ENCODE assay signal across 8 mouse cellular contexts in the genomic region with DNA sequence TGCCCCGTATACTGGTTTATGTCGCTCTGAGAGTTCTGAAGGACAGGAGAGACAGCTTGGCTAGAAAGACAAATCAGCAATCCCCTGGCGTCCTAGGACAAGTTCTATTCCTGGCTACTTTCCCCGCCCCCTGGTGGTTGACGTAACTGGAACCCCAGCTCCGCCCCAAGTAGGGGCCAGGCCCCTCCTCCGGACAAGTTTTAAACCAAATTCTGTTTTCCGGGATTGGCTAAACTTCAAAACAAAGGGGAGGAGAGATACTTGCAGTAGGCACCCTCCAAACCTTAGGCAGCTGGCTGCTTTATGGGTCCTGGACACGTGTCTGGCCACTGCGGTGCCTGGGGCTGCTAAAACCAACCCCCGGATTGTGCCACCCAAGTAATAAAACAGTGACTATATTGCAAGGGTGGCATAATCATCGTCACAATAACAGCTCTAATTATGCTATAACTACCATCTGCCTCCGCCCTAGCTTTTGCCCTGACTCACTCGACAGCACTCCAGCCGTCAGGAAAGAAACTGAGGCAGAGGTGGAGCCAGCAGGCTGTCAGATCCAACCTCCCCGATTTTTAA. TPM values are rescaled to one million over a fixed set of nuclear protein-coding genes. Genes with fewer than 3 reads are reported as not detected.
DNase-seq lines count a peak whose midpoint lies in the region; ATAC-seq and TF ChIP-seq lines count a peak whose summit lies in the region.

No protein-coding gene starts in this region.

- no peaks in the 10 kb centered on the region for H3K27me3 ChIP-seq in forebrain, embryonic 15.5 days
- H3K27me3 ChIP-seq in thymus, adult 2 months (ENCODE audit: control insufficient read depth, insufficient read depth, low read length) = no peaks in the 10 kb centered on the region

- peak overlapping the region; percentile 90 for H3K4me3 ChIP-seq in forebrain, embryonic 15.5 days
- H3K4me3 ChIP-seq in lung, adult 2 months (replicated peaks; ENCODE audit: extremely low read depth, low read depth, low read length) = peak overlapping the region; percentile 65
- H3K4me3 ChIP-seq in thymus, adult 2 months (ENCODE audit: control insufficient read depth, insufficient read depth, low read length) = peak overlapping the region; percentile 57

- H3K27ac ChIP-seq in forebrain, embryonic 15.5 days (replicated peaks) = peak overlapping the region; percentile 81
- peak overlapping the region; percentile 89 for H3K27ac ChIP-seq in thymus, adult 2 months (ENCODE audit: control insufficient read depth, insufficient read depth, low read length)

- peak; percentile 73 for ATAC-seq in forebrain, embryonic 15.5 days (replicated peaks)
- peak; percentile 53 for ATAC-seq in neutrophil, adult 5-6 weeks (ENCODE audit: extremely low read depth, insufficient number of reproducible peaks, low FRiP score, poor library complexity, severe bottlenecking)

- peak overlapping the region; percentile 82 for H3K4me2 ChIP-seq in forebrain, embryonic 15.5 days (replicated peaks)

- peak; percentile 91 for DNase-seq in ES-CJ7 (ENCODE audit: low read depth, low spot score)
- peak; percentile 85 for DNase-seq in cerebellum, adult 11-12 months
- DNase-seq in heart, postnatal 25 days (ENCODE audit: low spot score) = peak; percentile 89
- DNase-seq in layer of hippocampus, adult 18-20 months (ENCODE audit: low spot score in 2 of 2) = peak; percentile 79 to 87
- DNase-seq in lung, adult 2 months = peak; percentile 95
- peak; percentile 94 for DNase-seq in thymus, adult 2 months

- H3K9me3 ChIP-seq in forebrain, embryonic 15.5 days = no peaks in the 10 kb centered on the region

- peak overlapping the region; percentile 39 for H3K9ac ChIP-seq in forebrain, embryonic 15.5 days (replicated peaks)

- H3K4me1 ChIP-seq in forebrain, embryonic 15.5 days = peaks cover 30% of the 10 kb centered on the region
- H3K4me1 ChIP-seq in lung, adult 2 months (ENCODE audit: control insufficient read depth, insufficient read depth, low read length) = peaks cover 4% of the 10 kb centered on the region; the same call in 1 of the 2 replicates
- peaks cover 28% of the 10 kb centered on the region for H3K4me1 ChIP-seq in thymus, adult 2 months (replicated peaks; ENCODE audit: control insufficient read depth, insufficient read depth, low read length)

- intact Hi-C loops in heart, postnatal 25 days (cut with DNase I) = no loop called here

- H3K36me3 ChIP-seq in forebrain, embryonic 15.5 days = peaks cover 13% of the 10 kb centered on the region; the same call in 1 of the 2 replicates
- 0 out of 2 replicates have a peak, but pooled peaks cover 6% of the 10 kb centered on the region for H3K36me3 ChIP-seq in thymus, adult 2 months (ENCODE audit: control insufficient read depth, insufficient read depth, low read length)

- no peak for TF ChIP-seq CTCF in lung, adult 2 months (IDR thresholded peaks at IDR 0.05; ENCODE audit: insufficient read depth, low read length)
- 0 out of 2 replicates have a peak, but pooled peaks have one; percentile 10 for TF ChIP-seq CTCF in thymus, adult 2 months (IDR thresholded peaks at IDR 0.05; ENCODE audit: borderline replicate concordance, control insufficient read depth, extremely low read depth, insufficient read depth, low read length, poor library complexity)

- under 1% methylated on average over 16 of the region's 16 CpGs for WGBS in forebrain, embryonic 15.5 days
- under 1% methylated on average over 16 of the region's 16 CpGs for WGBS in lung, adult 2 months
- WGBS in thymus, adult 2 months = 0% methylated on average over 16 of the region's 16 CpGs

- TF ChIP-seq POLR2A in lung, adult 2 months (IDR thresholded peaks at IDR 0.05; ENCODE audit: borderline replicate concordance, extremely low read depth, low read depth, low read length) = peak; percentile 60; the same call in 1 of the 2 replicates
- 0 out of 2 replicates have a peak, but pooled peaks have one; percentile 20 for TF ChIP-seq POLR2A in thymus, adult 2 months (IDR thresholded peaks at IDR 0.05; ENCODE audit: control insufficient read depth, extremely low read depth, insufficient read depth, low read length, poor library complexity)

RNA-seq across cellular contexts. Expression of a gene that starts 0.7 kb away (rescaled TPM):
- polyA plus RNA-seq in forebrain, embryonic 15.5 days (2015; fragmentation: Nextera tagmentation; extraction: Ambion mirVana) = 41.4 and 45.4 TPM in 2 replicates
- total RNA-seq in heart, postnatal 25 days (2021) = 10 to 100 TPM; 67.5 to 70.6 TPM
- 100 to 1,000 TPM; 104 to 110 TPM for total RNA-seq in layer of hippocampus, adult 18-20 months (2021)
- 134 and 161 TPM in 2 replicates for polyA plus RNA-seq in lung, adult 2 months (2012; rRNA removed)
- 181 and 188 TPM in 2 replicates for total RNA-seq in neutrophil, adult 5-6 weeks (2017)
- polyA plus RNA-seq in thymus, adult 2 months (2012; rRNA removed) = 280 and 339 TPM in 2 replicates

RNA-seq across cellular contexts. Expression of a gene that starts 6.8 kb away (rescaled TPM):
- 27.0 and 28.9 TPM in 2 replicates for polyA plus RNA-seq in forebrain, embryonic 15.5 days (2015; fragmentation: Nextera tagmentation; extraction: Ambion mirVana)
- 10 to 100 TPM; 17.2 to 22.4 TPM for total RNA-seq in heart, postnatal 25 days (2021)
- 10 to 100 TPM; 10.5 to 11.2 TPM for total RNA-seq in layer of hippocampus, adult 18-20 months (2021)
- polyA plus RNA-seq in lung, adult 2 months (2012; rRNA removed) = 13.1 and 13.8 TPM in 2 replicates
- total RNA-seq in neutrophil, adult 5-6 weeks (2017) = 7.1 and 10.6 TPM in 2 replicates
- 40.9 and 43.2 TPM in 2 replicates for polyA plus RNA-seq in thymus, adult 2 months (2012; rRNA removed)

RNA-seq across cellular contexts. Expression of a gene that starts 16.2 kb away (rescaled TPM):
- 37.2 and 45.7 TPM in 2 replicates for polyA plus RNA-seq in forebrain, embryonic 15.5 days (2015; fragmentation: Nextera tagmentation; extraction: Ambion mirVana)
- 1 to 10 TPM; 1.1 to 1.2 TPM for total RNA-seq in heart, postnatal 25 days (2021)
- total RNA-seq in layer of hippocampus, adult 18-20 months (2021) = 10 to 100 TPM; 26.2 to 28.5 TPM
- polyA plus RNA-seq in lung, adult 2 months (2012; rRNA removed) = 26.0 and 28.1 TPM in 2 replicates
- not detected in 2 replicates for total RNA-seq in neutrophil, adult 5-6 weeks (2017)
- 1.2 and 2.6 TPM in 2 replicates for polyA plus RNA-seq in thymus, adult 2 months (2012; rRNA removed)

RNA-seq across cellular contexts. Expression of a gene that starts 42.3 kb away (rescaled TPM):
- 8.5 and 9.9 TPM in 2 replicates for polyA plus RNA-seq in forebrain, embryonic 15.5 days (2015; fragmentation: Nextera tagmentation; extraction: Ambion mirVana)
- total RNA-seq in heart, postnatal 25 days (2021) = 1 to 10 TPM; 8.6 to 9.4 TPM
- 1 to 10 TPM; 4.7 to 5.9 TPM for total RNA-seq in layer of hippocampus, adult 18-20 months (2021)
- polyA plus RNA-seq in lung, adult 2 months (2012; rRNA removed) = 3.4 and 4.2 TPM in 2 replicates
- total RNA-seq in neutrophil, adult 5-6 weeks (2017) = 13.2 and 14.4 TPM in 2 replicates
- polyA plus RNA-seq in thymus, adult 2 months (2012; rRNA removed) = 18.4 and 20.4 TPM in 2 replicates

RNA-seq across cellular contexts. Expression of a gene that starts 42.4 kb away (rescaled TPM):
- 42.4 and 42.7 TPM in 2 replicates for polyA plus RNA-seq in forebrain, embryonic 15.5 days (2015; fragmentation: Nextera tagmentation; extraction: Ambion mirVana)
- 10 to 100 TPM; 19.6 to 21.3 TPM for total RNA-seq in heart, postnatal 25 days (2021)
- total RNA-seq in layer of hippocampus, adult 18-20 months (2021) = 10 to 100 TPM; 46.6 to 47.2 TPM
- 15.2 and 19.6 TPM in 2 replicates for polyA plus RNA-seq in lung, adult 2 months (2012; rRNA removed)
- total RNA-seq in neutrophil, adult 5-6 weeks (2017) = 30.9 and 37.5 TPM in 2 replicates
- polyA plus RNA-seq in thymus, adult 2 months (2012; rRNA removed) = 40.0 and 40.4 TPM in 2 replicates

Comparison
In these comparisons a context has a peak if more than half of its experiments do, and no peak if none do; other contexts are left out.
1. Peak in every context shown above with its lines: DNase-seq, ATAC-seq, H3K4me3 ChIP-seq and H3K27ac ChIP-seq.
2. RNA of a gene that starts 16.2 kb away (total RNA-seq): 26.2 to 28.5 TPM in layer of hippocampus, adult 18-20 months; 1.1 to 1.2 TPM in heart, postnatal 25 days and not detected in neutrophil, adult 5-6 weeks; every median in the first group is over 10 times any median in the second.